Mouse (Mus musculus): ENCODE measurements around the gene Prlh.

Prlh gene

GRCm38 (mm10) chr1:90999911-91000601 is 47.1 kb downstream of the Prlh start:
- CTCF ChIA-PET = no interaction called here

DNA sequence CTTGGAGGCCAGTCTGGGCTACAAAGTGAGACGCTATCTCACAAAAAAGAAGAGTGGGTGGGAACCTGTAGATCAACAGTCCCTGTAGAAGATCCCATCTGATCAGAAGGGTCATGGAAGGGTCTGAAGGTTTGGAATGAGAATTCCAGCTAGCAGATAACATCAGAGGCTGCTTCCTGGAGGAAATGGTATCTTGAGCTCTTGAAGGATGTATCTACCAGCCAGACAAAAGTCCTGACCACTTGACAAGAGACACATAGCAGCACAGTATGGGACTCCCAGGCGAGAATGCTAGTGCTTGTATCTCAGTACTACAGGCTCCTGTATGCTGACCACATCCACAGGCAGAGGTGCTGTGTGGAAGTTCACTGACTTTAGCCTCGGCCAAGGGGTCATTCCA is 48.2 kb downstream of the Prlh start:
- CTCF ChIA-PET = no interaction called here

DNA sequence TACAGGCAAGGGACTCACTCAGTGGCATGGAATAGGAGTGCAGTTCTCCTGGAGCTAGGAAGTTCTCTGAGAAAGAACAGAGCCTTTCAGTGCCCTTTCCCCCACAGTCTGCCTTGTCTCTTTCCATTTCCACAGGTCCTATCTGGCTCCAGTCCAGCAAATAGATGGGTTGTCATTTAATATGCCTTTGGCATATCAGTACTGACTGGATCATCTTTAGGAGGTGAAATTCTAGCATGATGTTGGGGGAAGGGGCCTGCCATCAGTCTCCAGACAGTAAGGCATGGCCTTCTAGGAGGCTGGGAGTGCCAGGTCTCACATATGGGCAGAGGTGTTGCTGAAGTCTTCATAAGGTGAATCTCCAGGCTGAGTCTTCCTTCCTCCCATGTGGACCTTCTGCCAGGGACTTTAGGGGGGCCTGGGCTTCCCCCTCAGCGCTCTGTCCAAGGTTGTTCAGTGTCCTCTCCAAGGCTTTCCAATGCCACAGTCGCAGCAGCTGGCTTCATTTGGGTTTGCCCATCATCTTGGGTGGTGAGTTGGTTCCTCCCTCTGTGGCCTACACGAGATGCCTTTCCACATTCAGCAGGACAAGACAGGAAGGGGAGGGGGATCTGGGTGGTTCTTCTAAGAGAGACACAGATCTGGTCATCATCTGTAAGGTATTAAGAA is 49.1 kb downstream of the Prlh start:
- CTCF ChIA-PET = no interaction called here

- CTCF ChIA-PET = no interaction called here
These were observed 49.7 kb downstream of the Prlh start for GRCm38 (mm10) chr1:91002641-91003040.

Data from spleen, embryonic (tissue).